Mouse (Mus musculus) testis, adult 2 months (tissue): ENCODE data around the gene Bach2.

Experiments
- CTCF ChIP-seq: fragments of 200-500 bp; IDR thresholded peaks from 2 replicates; pipeline ENCODE4 v1.5.1; 2012; ENCODE audit warnings: low read depth, mild to moderate bottlenecking, inconsistent platforms, low read length, moderate library complexity; ENCODE audit not compliant: control insufficient read depth, insufficient read depth, insufficient replicate concordance
- POLR2A ChIP-seq: fragments of 200-500 bp; IDR thresholded peaks from 2 replicates; pipeline ENCODE4 v1.6.1; 2012; ENCODE audit warnings: low read depth, mild to moderate bottlenecking, inconsistent platforms, low read length, moderate library complexity; ENCODE audit not compliant: control insufficient read depth

DNA sequence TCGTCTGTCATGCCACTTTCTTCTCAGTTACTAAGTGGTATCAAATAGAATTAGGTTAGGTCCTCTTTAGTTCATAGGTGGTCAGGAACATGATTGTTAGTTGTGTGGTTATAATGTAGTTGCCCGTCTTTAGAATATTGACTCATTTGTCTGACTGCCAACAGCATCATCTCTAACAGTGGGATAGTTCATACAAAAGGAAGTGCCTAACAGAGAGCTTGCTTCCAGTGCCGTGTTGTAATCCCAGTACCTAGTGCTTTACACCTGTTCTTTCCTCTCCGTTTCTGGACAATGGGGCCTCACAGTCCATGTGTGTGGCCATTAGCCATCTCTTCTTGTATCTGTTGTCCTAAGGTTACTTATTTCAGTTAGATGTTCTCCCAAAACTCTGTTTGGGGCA lies 86.4 kb downstream of the Bach2 start:
- TF ChIP-seq CTCF (no peak), POLR2A (no peak)
